Mouse (Mus musculus) heart, postnatal 14 days (tissue): ENCODE results near the gene Mthfd2. TPM values are rescaled to one million over a fixed set of nuclear protein-coding genes. Genes with fewer than 3 reads are reported as not detected.

Experiments
- DNase-seq, 2 experiments: peaks; one replicate each; pipeline ENCODE4 v3.0.0; 2021 to 2022
- intact Hi-C: fragments of 180-260 bp; cut with DNase I; formaldehyde crosslinking; loops from one replicate; pipeline ENCODE4 v1.15.1; 2025
- total RNA-seq, 2 experiments: library from RNA; stranded (reverse); gene quantifications; 2 replicates each; pipeline ENCODE4 v1.2.3; 2021

The Mthfd2 gene
- total RNA-seq, 2 experiments from 2014 or later: 4.4 to 5.9 TPM

DNA sequence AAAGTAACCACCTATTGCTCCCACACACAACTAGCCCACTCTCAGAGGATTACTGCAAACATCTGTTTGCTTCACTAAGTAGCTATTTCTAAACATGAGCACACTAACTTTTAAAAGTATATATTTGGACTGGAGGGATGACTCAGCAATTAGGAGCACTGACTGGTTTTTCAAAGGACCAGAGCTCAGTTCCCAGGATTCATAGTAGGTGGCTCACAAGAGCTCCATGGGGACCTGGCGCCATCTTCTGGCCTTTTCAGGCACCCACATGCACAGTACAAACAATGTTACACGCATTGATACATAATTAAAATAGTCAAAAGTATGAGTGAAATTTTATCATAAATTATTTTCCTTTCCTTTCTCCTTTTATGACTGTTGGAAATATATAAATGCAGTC, 46.8 kb downstream of the Mthfd2 start:
- intact Hi-C loops: loop anchor here (10.0 kb wide), 1 partner anchor 284 kb away; no protein-coding TSS in a partner anchor
- DNase-seq: peak in 1 of 2 experiments; percentile 29

DNA sequence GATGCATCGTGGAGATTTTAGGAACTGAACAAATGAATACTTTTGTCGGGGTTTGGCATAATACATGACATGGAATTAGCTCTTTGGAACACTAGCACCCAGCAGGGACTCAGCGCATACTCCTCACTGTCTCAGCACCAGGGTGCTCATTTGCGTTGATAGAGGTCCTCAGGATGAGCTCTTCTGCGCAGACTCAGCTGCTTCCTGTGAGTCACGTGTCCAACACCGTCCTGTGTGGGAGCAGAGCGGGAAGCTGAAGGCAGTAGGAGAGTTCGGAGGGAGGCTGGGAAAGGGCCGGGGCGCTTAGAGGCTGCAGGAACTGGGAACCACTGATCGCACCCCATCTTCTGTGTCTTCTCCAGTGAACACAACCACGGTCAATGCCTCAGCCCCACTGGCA, 48.6 kb downstream of the Mthfd2 start:
- intact Hi-C loops: loop anchor here (2.0 to 10.0 kb wide), 2 partner anchors 62 to 282 kb away; no protein-coding TSS in a partner anchor
- no peak for DNase-seq

DNA sequence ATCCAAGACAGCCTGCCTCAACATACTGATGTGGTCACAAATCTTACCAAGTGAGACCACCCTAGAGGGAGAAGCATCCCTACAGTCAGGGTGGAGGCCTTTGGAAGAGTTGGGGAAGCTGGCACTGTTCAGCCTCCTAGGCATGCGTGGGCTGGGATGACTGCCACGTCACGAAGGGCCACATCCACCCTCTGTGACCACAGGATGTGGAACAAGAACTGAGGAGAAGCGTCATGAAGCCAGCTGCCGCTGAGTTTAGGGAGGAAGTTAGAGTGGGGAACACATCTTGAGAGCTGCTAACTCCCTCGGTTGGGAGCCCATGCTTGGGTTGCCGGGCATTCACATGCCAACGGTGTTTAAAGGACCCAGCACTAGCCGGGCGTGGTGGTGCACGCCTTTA, 52.0 kb downstream of the Mthfd2 start:
- intact Hi-C loops: loop anchor here (10.0 kb wide), 1 partner anchor 279 kb away; no protein-coding TSS in a partner anchor
- no peak for DNase-seq

DNA sequence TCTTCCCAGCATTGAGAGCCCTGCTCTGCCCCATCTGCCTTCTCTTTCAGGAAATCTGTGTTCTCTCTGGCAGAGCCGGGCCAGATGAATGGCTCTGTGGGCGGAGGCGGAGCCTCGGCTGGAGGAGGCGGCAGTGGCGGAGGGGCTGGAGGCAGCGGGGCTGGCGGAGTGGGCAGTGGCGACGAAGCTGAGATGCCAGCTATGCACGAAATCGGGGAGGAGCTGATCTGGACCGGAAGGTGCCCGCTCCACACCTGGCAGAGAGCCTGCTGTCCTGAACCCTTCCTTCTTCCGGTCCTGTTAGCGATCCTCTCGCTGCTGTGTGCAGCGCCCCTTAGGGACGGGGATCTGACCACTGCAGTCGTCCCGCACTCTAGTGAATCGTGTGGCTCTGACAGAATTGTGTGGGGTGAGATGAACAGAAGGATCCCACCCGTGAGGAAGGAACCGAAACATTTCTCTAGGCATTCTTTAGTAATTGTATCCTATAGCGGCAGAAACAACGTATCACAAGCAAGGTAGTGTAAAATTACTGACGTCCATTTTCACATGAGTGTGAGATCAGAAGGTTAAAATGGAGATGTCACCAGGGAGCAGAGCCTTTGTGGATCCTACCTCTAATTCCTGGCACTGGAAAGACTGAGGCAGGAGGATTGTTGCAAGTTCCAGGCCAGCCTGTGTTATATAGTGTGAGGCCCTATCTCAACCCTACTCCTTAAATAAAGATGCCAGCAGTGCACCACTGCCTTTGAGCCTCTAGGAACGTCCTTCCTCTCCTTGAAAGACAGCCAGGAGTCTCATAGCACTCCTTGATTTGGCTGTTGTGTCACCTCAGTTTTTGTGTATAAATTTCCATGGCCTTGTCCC, 57.3 kb downstream of the Mthfd2 start:
- intact Hi-C loops: loop anchor here (5.0 kb wide), 2 partner anchors 56 to 151 kb away; partner anchors contain the start of gene Mogs

DNA sequence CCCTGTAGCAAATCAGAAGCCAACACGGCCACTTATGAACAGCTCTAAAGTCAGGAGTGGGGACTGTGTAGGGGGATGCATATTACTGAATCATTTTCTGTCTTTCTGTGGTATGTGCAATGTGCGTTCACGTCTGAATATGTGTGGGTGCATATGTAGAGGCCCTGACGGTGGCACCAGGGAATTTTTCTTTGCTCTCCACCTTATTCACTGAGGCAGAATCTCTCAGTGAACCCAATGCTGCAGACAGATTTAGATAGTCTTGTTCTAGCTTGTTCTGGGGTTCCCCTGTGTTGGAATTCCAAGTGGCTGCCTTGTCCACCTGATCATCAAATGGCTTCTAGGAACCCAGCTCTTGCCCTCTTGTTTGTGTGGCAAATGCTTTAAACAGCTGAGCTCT, 58.1 kb downstream of the Mthfd2 start:
- intact Hi-C loops: loop anchor here (5.0 kb wide), 2 partner anchors 55 to 150 kb away; partner anchors contain the start of gene Mogs
- DNase-seq: no peak

More for the DNA sequence above, 57.3 kb downstream of the Mthfd2 start:
- DNase-seq: peak; percentile 83 to 91

DNA sequence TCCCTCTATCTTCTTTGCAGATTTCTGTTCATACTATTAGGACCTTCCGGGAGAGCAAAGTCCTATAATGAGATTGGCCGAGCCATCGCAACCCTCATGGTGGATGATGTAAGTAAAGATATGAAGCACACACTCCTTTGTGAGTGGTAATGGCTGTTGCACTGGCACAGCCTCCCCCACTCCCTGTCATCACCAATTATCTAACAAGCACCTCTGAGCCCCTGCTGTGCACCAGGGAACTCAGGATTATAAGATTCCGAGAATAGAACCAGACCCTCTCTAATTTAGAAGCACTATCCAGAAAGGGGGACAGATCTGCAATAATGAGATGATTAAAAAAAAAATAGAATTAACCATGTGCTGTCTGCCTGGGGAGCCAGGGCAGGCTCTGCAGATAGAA, 60.1 kb downstream of the Mthfd2 start:
- intact Hi-C loops: loop anchor here (5.0 kb wide), 2 partner anchors 53 to 148 kb away; partner anchors contain the start of gene Mogs
- no peak for DNase-seq

DNA sequence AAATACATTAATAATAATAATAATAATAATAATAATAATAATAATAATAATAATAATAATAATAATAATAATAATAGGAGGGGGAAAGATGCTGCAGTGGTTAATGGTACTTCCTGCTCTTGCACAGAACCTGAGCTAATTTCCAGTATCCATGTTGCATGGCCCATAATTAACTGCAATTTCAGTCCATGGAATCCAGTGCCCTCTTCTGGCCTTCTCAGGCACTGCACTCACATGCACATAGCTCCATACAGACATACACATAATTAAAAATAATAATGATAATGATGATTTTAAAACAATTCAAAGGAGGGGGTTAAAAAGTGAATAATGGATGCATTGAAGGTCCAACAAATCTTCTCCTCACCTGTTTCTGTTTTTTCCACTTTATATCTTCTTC, 60.5 kb downstream of the Mthfd2 start:
- intact Hi-C loops: loop anchor here (5.0 kb wide), 2 partner anchors 53 to 148 kb away; partner anchors contain the start of gene Mogs
- DNase-seq: no peak

DNA sequence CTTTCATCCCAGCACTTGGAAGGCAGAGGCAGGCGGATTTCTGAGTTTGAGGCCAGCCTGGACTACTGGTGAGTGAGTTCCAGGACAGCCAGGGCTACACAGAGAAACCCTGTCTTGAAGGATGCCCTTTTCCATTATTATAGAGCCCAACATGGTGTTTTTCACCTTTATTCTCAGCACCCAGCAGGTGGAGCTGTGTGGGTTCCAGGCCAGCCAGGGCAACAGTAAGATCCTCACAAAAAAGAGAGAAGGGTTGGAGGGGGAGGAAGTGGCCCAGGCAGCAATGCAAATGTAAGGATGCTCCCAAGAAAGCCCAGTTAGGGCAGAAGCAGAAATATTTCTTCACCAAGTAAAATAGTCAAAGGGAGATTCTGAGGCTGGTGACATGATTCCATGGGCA, 61.2 kb downstream of the Mthfd2 start:
- intact Hi-C loops: no loop called here
- DNase-seq: no peak

Other genes starting within 250 kb of the Mthfd2 start
- gene Pcgf1, start 248.0 kb downstream of the Mthfd2 start, total RNA-seq: 1 to 10 TPM; 6.7 to 7.8 TPM
- gene Lbx2, start 239.5 kb downstream of the Mthfd2 start, total RNA-seq: 1 to 10 TPM in 1 of 2 experiments, under 1 TPM in 1; 0.38 to 1.1 TPM
- 1 to 10 TPM; 1.0 to 1.8 TPM for gene Ccdc142, start 224.3 kb downstream of the Mthfd2 start, total RNA-seq
- gene Gm42688, start 224.3 kb downstream of the Mthfd2 start, total RNA-seq: 1 to 10 TPM; 1.4 to 1.6 TPM
- 100 to 1,000 TPM; 133 to 136 TPM for gene Mrpl53, start 216.9 kb downstream of the Mthfd2 start, total RNA-seq
- 10 to 100 TPM; 10.4 to 11.4 TPM for gene Mogs, start 210.4 kb downstream of the Mthfd2 start, total RNA-seq
- gene Wbp1, start 204.3 kb downstream of the Mthfd2 start, total RNA-seq: 10 to 100 TPM; 72.4 to 80.1 TPM
- gene Ino80b, start 200.5 kb downstream of the Mthfd2 start, total RNA-seq: 10 to 100 TPM; 14.2 to 15.3 TPM
- 1 to 10 TPM; 6.9 to 8.0 TPM for gene Rtkn, start 190.4 kb downstream of the Mthfd2 start, total RNA-seq
- gene Wdr54, start 169.5 kb downstream of the Mthfd2 start, total RNA-seq: 1 to 10 TPM; 1.1 to 1.3 TPM
- under 1 TPM in 1 of 2 experiments, not detected in 1; 0.26 TPM for gene 1700003E16Rik, start 169.5 kb downstream of the Mthfd2 start, total RNA-seq
- 100 to 1,000 TPM; 121 to 128 TPM for gene Dctn1, start 160.0 kb downstream of the Mthfd2 start, total RNA-seq
- under 1 TPM in 1 of 2 experiments, not detected in 1; 0.10 TPM for gene Slc4a5, start 106.1 kb downstream of the Mthfd2 start, total RNA-seq
- 10 to 100 TPM; 29.3 to 30.0 TPM for gene Mob1a, start 108 bp upstream of the Mthfd2 start, total RNA-seq
- gene Bola3, start 23.2 kb upstream of the Mthfd2 start, total RNA-seq: 100 to 1,000 TPM; 297 to 299 TPM
- 10 to 100 TPM; 46.2 to 49.0 TPM for gene Tet3, start 133.2 kb upstream of the Mthfd2 start, total RNA-seq
- gene Dguok, start 181.1 kb upstream of the Mthfd2 start, total RNA-seq: 10 to 100 TPM; 28.3 to 31.8 TPM
- 1 to 10 TPM; 3.2 to 5.1 TPM for gene Actg2, start 210.4 kb upstream of the Mthfd2 start, total RNA-seq
- gene Stambp, start 246.8 kb upstream of the Mthfd2 start, total RNA-seq: 10 to 100 TPM; 13.4 to 13.7 TPM